Mouse (Mus musculus) hindbrain, embryonic 16.5 days (tissue): ENCODE measurements around the gene 1700016H13Rik. TPM values are rescaled to one million over a fixed set of nuclear protein-coding genes. Genes with fewer than 3 reads are reported as not detected.
A peak's percentile ranks its signal among the peaks of the same experiment; 100 is the strongest.

Source experiments
- ATAC-seq: fragments of 200-750 bp; cut with Nextera tagmentation; 2 replicates; pipeline ENCODE4 v1.8.0; 2017; ENCODE audit warnings: moderate TSS enrichment, moderate library complexity
- H3K27ac ChIP-seq: fragments of 300-500 bp; sonication (generic); 2 replicates; pipeline ENCODE4 v1.5.1; 2014; ENCODE audit warnings: low read depth, mild to moderate bottlenecking, control low read depth, low read length, moderate library complexity
- H3K27me3 ChIP-seq: fragments of 300-500 bp; sonication (generic); replicated peaks from 2 replicates; pipeline ENCODE4 v1.6.1; 2014; ENCODE audit warnings: low read length; ENCODE audit not compliant: control insufficient read depth, insufficient read depth
- H3K36me3 ChIP-seq: fragments of 300-500 bp; sonication (generic); 2 replicates; pipeline ENCODE4 v1.6.1; 2014; ENCODE audit warnings: mild to moderate bottlenecking, low read length, moderate library complexity, mixed read lengths; ENCODE audit not compliant: control insufficient read depth, insufficient read depth
- H3K4me1 ChIP-seq: fragments of 300-500 bp; sonication (generic); 2 replicates; pipeline ENCODE4 v1.6.1; 2014; ENCODE audit warnings: low read depth, low read length; ENCODE audit not compliant: control insufficient read depth, insufficient read depth
- H3K4me2 ChIP-seq: fragments of 300-500 bp; sonication (generic); 2 replicates; pipeline ENCODE4 v1.6.1; 2014; ENCODE audit warnings: mild to moderate bottlenecking, low read length, control low read depth, moderate library complexity
- H3K4me3 ChIP-seq: fragments of 300-500 bp; sonication (generic); 2 replicates; pipeline ENCODE4 v1.5.1; 2014; ENCODE audit warnings: mild to moderate bottlenecking, low read length, control low read depth, moderate library complexity
- H3K9ac ChIP-seq: fragments of 300-500 bp; sonication (generic); 2 replicates; pipeline ENCODE4 v1.6.1; 2014; ENCODE audit warnings: low read depth, mild to moderate bottlenecking, control low read depth, low read length, moderate library complexity
- H3K9me3 ChIP-seq: fragments of 300-500 bp; sonication (generic); 2 replicates; pipeline ENCODE4 v1.6.1; 2014; ENCODE audit warnings: mild to moderate bottlenecking, low read length, moderate library complexity; ENCODE audit not compliant: control insufficient read depth
- WGBS: fragments of 180-500 bp; shearing (Covaris S2); extraction: QIAGEN DNeasy Blood & Tissue Kit; methylation state at CpG from one replicate; pipeline ENCODE4 v1.1.7; 2014; 5-methylcytosine and 5-hydroxymethylcytosine counted together
- polyA plus RNA-seq: library from polyadenylated mRNA; unstranded; fragments of >200 nt; fragmentation: Nextera tagmentation; extraction: Ambion mirVana; gene quantifications from 2 replicates; pipeline ENCODE4 v1.2.1, GENCODE M21; 2015

The 1700016H13Rik gene
- polyA plus RNA-seq, 1 experiment from 2014 or later, result 0.28 TPM

DNA sequence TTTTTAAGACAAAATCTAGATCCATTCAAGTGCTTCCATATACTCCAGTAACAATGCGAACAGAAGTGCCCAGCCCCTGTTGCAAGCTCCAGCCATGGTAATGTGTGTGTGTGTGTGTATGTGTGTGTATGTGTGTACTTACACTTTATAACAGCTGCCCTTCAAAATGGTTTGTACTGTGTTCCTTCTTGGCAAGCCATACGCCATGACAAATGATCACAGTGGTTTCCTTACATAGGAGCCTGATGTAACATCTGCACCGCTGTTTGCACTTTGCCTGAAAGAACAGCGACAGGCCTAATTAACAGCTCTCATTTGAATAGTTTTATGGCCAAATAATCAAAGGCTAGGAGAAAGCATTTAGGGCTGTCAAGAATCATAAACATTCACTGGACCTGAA lies 1.0 kb downstream of the 1700016H13Rik start:
- H3K9me3 ChIP-seq, result no peaks in the 10 kb centered on the region

DNA sequence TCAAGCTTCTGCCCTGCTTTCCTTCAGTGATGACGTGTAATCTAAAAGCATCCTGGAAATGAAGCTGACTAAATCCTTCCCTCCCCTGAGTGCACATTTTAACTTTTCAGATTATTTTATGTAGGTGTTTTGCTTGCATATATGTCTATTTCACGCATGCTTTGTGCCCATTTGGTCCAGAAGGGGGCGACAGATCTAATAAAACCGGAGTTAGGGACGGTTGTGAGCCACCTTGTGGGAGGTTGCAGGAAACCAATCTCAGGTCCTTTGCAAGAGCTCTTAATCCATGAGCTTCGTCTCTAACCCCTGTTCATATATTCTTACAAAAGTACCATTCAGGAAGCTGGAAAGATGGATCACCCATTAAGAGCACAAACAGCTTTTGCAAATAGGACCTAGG lies 1.6 kb downstream of the 1700016H13Rik start:
- Histone ChIP-seq H3K9ac (no peak overlapping the region), H3K4me3 (no peak overlapping the region)
- 29% methylated on average over 6 of the region's 6 CpGs for WGBS

More for the DNA sequence above, 1.0 kb downstream of the 1700016H13Rik start:
- Histone ChIP-seq H3K9ac (no peak overlapping the region), H3K27me3 (no peaks in the 10 kb centered on the region), H3K27ac (no peak overlapping the region), H3K36me3 (no peaks in the 10 kb centered on the region), H3K4me2 (peak overlapping the region; percentile 100), H3K4me1 (peaks cover 2% of the 10 kb centered on the region; the same call in 1 of the 2 replicates), H3K4me3 (peak overlapping the region; percentile 65; the same call in 1 of the 2 replicates)
- peak; percentile 2; the same call in 1 of the 2 replicates for ATAC-seq
- 62% methylated on average over 4 of the region's 4 CpGs for WGBS

DNA sequence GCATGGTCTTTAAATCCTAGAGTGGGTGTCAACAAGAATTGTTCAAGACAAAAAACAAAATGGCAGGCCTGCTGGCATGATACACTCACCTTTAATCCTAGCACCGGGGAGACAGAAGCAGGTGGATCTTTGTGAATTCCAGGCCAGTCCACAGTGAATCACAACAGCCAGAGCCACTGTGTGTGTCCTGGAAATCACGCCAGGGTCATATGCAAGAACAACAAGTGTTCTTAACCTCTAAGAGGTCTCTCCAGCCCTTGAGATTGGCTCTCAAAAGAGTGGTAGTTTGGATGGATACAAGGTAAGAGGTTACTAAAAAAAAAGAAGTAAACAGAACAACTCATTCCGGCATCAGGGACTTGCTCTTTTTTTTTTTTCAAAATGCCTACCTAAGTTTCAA lies 8.5 kb downstream of the 1700016H13Rik start:
- no peak for ATAC-seq
- Histone ChIP-seq H3K4me3 (no peak overlapping the region), H3K36me3 (no peaks in the 10 kb centered on the region), H3K9ac (no peak overlapping the region), H3K9me3 (no peaks in the 10 kb centered on the region), H3K4me2 (no peak overlapping the region), H3K27ac (no peak overlapping the region), H3K27me3 (no peaks in the 10 kb centered on the region), H3K4me1 (no peaks in the 10 kb centered on the region)
- WGBS, result 85% methylated on average over 3 of the region's 3 CpGs

More for the DNA sequence above, 1.6 kb downstream of the 1700016H13Rik start:
- Histone ChIP-seq H3K4me2 (no peak overlapping the region), H3K36me3 (no peaks in the 10 kb centered on the region), H3K9me3 (no peaks in the 10 kb centered on the region), H3K27ac (no peak overlapping the region), H3K27me3 (no peaks in the 10 kb centered on the region), H3K4me1 (peaks cover 2% of the 10 kb centered on the region; the same call in 1 of the 2 replicates)
- ATAC-seq, result no peak

DNA sequence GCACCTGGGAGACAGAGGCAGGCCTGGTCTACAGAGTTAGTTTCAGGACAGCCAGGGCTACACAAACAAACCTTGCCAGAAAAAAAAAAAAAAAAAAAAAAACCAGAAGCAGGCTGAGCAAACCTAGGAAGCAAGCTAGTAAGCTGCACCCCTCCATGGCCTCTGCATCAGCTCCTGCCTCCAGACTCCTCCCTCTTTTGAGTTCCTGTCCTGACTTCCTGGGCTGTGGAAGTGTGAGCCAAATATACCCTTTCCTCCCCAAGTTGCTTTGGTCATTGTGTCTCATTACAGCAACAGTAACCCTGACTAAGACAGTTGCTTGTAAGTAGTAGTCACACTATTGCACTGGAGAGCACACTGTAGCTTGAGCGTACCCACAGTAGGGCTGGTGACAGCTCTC lies 11.6 kb downstream of the 1700016H13Rik start:
- 94% methylated on average over 1 of the region's 1 CpGs for WGBS
- ATAC-seq, result no peak
- no peaks in the 10 kb centered on the region for H3K27me3 ChIP-seq
- H3K9ac ChIP-seq, result no peak overlapping the region
- no peaks in the 10 kb centered on the region for H3K36me3 ChIP-seq
- no peak overlapping the region for H3K4me3 ChIP-seq
- no peaks in the 10 kb centered on the region for H3K9me3 ChIP-seq
- no peak overlapping the region for H3K4me2 ChIP-seq
- H3K27ac ChIP-seq, result no peak overlapping the region
- H3K4me1 ChIP-seq, result no peaks in the 10 kb centered on the region

DNA sequence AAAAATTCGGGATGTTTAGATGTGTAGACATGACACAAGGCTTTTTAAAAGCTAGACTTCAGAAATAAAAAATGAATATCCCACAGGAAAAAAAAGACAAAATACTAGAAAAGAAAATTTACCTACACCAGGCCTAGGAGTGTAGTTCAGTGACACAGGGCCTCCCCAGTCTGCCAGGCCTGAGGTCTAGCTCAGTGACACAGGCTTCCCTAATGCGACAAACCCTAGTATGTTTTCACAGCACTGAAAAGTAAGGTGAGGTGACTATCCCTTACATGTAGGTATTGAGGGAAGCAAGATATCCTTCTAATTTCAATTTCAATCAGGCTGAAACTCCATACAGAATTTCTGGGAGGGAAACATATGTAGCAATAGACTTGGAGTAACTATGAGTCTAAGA lies 18.6 kb downstream of the 1700016H13Rik start:
- Histone ChIP-seq H3K36me3 (no peaks in the 10 kb centered on the region), H3K27ac (no peak overlapping the region), H3K4me3 (no peak overlapping the region), H3K4me1 (no peaks in the 10 kb centered on the region), H3K9ac (no peak overlapping the region), H3K27me3 (no peaks in the 10 kb centered on the region), H3K9me3 (no peaks in the 10 kb centered on the region), H3K4me2 (no peak overlapping the region)
- no peak for ATAC-seq
- WGBS, result 87% methylated on average over 2 of the region's 2 CpGs

DNA sequence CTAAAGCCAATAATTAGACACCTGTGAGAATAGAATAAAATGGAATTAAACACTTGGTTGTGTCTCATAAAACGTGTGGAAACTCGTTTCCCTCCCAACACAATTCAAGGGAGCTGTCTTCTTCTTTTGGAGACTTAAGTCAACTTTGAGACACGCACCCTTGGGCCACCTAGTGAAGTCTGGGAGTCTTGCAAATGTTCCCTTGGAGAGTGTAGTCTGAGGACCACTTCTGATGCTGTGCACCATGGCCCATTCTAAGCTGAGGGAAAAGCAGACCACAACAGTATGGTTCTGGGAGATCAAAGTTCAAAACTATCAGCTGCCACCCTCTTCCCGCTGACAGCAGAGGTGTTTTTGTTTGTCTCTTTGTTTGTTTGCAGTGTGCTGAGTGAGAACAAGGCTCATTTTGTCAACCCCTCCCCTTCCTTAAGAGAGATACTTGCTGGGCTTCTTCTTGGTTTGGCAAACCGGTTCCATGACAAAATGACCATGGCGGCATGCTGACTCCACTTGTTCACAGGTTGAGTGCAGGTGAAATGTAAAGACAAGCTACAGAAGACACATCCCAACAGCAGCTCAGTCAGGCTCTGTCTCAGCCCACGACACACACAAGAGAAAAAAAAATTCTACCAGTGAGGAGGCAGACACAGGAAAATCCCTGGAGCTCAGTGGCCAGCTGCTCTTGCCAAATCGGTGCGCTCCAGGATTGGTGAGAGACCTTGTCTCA lies 25.8 kb downstream of the 1700016H13Rik start:
- 0 out of 2 replicates have a peak, but pooled peaks cover 8% of the 10 kb centered on the region for H3K4me1 ChIP-seq
- H3K4me2 ChIP-seq, result no peak overlapping the region
- H3K9me3 ChIP-seq, result no peaks in the 10 kb centered on the region
- ATAC-seq, result no peak
- no peak overlapping the region for H3K4me3 ChIP-seq
- no peak overlapping the region for H3K9ac ChIP-seq
- no peaks in the 10 kb centered on the region for H3K27me3 ChIP-seq
- WGBS, result 70% methylated on average over 9 of the region's 9 CpGs
- no peaks in the 10 kb centered on the region for H3K36me3 ChIP-seq
- no peak overlapping the region for H3K27ac ChIP-seq

DNA sequence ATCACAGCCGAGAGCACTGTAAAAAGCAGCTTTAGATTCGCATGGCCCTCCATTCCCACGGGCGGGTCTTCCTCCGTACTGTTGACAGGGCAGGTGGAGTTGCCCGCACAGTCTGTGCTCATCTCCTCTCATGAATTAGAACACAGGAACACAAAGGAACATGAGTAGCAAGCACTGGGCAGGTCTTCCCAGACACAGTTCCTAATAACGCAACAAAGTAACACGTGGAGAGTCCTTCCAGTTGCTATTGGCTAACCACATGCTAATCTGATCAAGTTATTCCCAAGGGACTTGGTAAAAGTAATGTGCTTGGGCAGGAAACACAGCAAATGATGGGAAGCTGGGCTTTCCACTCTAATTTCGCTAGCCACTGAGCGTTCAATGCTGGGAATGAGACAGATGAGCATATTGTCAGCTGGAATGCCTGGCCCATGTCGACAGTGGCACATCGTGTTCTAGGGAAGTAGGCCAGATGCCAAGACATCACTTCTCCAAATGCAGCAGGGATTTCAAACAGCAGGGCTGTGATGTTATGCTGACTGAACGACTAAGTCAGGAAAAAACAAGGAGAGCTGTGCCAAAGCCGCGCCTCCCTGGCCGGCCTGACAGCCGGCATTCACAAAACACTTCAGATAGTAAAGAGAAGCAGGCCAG lies 26.6 kb downstream of the 1700016H13Rik start, which contains the start of gene Slc10a6:
Gene Slc10a6, minus strand, starts transcription at position 293 of the 654 bp plus-strand sequence.
- H3K9ac ChIP-seq, result no peak within 1 kb of the TSS
- no peaks in the 10 kb centered on the region for H3K36me3 ChIP-seq
- peak; percentile 88 for ATAC-seq
- WGBS, result 51% methylated on average over 17 of the region's 17 CpGs
- H3K4me1 ChIP-seq, result 0 out of 2 replicates have a peak, but pooled peaks cover 8% of the 10 kb centered on the region
- H3K27ac ChIP-seq, result no peak within 1 kb of the TSS
- no peaks in the 10 kb centered on the region for H3K27me3 ChIP-seq
- H3K4me2 ChIP-seq, result peak within 1 kb of the TSS; percentile 27
- no peak within 1 kb of the TSS for H3K4me3 ChIP-seq
- no peaks in the 10 kb centered on the region for H3K9me3 ChIP-seq

DNA sequence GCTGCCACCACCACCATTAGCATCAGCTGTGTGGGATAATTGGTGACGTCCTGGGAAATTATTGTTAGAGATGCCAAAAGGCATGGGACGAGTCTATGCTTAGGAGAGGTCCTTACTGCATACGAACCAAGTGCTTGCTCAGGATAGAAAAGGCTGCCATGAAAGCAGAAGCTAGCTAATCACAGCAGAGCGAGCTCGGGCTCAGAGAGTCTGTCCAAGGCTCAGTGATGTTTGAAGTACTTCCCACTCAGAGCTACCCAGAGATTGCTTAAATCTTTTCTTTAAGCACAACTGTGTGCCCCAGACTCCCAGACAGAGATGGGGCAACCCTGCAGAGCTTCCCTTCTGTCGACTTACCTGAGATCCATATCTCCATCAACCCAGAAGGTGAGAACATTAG lies 27.3 kb downstream of the 1700016H13Rik start:
- Histone ChIP-seq H3K27me3 (no peaks in the 10 kb centered on the region), H3K9ac (no peak overlapping the region), H3K4me3 (no peak overlapping the region), H3K4me2 (no peak overlapping the region), H3K4me1 (0 out of 2 replicates have a peak, but pooled peaks cover 8% of the 10 kb centered on the region), H3K27ac (no peak overlapping the region), H3K36me3 (no peaks in the 10 kb centered on the region), H3K9me3 (no peaks in the 10 kb centered on the region)
- 78% methylated on average over 6 of the region's 6 CpGs for WGBS
- ATAC-seq, result no peak

DNA sequence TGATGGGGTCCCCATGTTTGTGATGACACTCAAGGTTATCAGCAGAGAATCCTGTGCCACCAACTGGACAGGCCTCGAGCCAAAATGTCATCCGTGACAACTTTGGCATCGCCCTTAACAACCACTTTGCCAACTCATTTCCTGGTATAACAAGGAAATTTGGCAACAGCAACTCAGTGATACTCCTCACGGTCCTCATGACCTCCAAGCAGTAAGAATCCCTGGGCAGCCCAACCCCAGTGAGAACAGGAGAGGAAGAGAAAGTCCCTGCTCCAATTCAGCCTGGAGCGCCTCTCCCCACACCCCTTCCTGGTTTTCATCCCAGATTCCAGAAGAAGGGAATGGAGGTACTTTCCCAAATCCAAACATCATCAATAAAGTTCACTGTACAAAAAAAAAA lies 31.0 kb downstream of the 1700016H13Rik start:
- 0 out of 2 replicates have a peak, but pooled peaks cover 6% of the 10 kb centered on the region for H3K4me1 ChIP-seq
- H3K9me3 ChIP-seq, result no peaks in the 10 kb centered on the region
- no peaks in the 10 kb centered on the region for H3K36me3 ChIP-seq
- no peak overlapping the region for H3K4me3 ChIP-seq
- H3K4me2 ChIP-seq, result no peak overlapping the region
- no peak overlapping the region for H3K27ac ChIP-seq
- WGBS, result 91% methylated on average over 5 of the region's 5 CpGs
- no peak overlapping the region for H3K9ac ChIP-seq
- ATAC-seq, result no peak
- H3K27me3 ChIP-seq, result no peaks in the 10 kb centered on the region
